Mouse (Mus musculus): ENCODE data around the gene Crtc2.
"Not testable (repeated sequence)": the region's sequence is repeated elsewhere in the genome, so short reads cannot be mapped to it uniquely, and the experiment has no call there.

Gene Crtc2

DNA sequence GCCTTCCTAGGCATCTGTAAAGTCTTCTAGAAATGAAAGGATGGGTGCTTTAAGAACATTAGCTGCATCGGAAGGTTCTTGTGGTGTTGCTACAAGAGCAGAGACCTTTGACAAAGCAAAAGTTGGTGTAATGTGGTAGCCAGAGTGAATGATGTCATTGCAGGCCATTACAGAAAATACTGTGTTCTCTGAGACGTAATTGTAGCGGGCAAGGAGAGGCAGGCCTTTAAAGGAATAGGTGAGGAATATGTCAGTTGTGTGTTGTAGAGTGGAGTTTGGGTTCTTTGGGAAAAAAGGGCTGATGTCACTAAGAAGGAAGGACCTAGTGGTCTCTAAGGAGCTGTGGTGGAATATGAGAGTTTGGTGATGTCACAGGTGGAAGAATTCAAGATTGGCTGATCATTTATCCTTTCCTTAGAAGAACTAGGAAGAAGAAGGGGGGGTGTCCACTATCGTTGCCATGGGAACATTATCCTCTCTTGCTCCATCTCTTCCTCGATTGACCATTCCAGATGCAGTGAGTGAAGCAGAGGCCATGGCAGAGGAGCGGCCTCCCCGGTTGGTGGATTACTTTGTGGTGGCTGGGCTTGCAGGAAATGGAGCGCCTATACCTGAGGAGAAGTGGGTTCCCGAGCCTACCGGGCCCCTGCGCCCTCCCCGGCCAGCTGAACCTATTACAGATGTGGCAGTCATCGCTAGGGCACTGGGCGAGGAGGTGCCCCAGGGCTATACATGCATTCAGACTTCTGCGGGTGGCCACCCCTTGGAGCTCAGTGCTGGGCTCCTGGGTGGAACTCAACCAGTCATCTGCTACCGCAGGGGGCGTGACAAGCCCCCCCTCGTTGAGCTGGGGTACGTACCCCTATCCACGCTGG is 13.2 kb downstream of the Crtc2 start:
- DNase-seq (ENCODE audit: low spot score): no peak

- DNase-seq (ENCODE audit: low spot score): no peak
These were observed 14.2 kb downstream of the Crtc2 start for GRCm38 (mm10) chr3:90268190-90268589.

DNA sequence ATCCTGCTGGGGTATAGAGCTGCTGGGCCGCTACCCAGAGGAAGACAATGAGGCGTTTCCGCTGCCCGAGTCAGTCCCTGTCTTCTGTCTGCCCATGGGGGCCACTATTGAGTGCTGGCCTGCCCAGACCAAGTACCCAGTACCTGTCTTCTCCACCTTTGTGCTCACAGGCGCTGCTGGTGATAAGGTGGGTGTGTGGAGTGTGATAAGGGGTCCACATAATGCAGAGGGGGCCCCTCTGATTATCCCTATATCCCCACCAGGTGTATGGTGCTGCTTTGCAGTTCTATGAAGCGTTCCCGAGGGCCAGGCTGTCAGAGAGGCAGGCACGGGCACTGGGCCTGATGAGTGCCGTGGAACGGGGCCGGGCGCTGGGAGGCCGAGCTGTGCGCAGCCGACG is 15.0 kb downstream of the Crtc2 start:
- DNase-seq (ENCODE audit: low spot score): no peak

- DNase-seq (ENCODE audit: low spot score): no peak
These were observed 16.8 kb downstream of the Crtc2 start for GRCm38 (mm10) chr3:90270784-90271183.

- no peak for DNase-seq (ENCODE audit: low spot score)
These were observed 18.2 kb downstream of the Crtc2 start for GRCm38 (mm10) chr3:90272170-90272569.

DNA sequence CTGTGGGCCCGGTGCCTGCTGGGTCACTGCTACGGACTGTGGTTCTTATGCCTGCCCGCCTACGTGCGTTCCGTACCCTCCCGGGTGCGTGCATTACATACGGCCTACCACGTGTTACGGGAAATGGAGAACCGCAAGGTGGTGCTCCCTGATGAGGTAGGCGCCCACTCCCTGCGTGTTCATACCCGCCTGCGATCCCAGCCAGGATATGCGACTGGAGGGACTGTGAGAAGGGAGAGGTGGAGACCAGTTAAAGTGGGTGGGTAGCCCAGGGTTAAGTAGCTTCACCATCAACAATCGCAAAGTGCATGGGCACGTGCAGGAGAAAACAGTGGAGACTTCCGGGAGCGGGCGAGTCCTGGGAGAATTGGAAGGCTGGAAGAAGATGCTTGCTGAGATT is 19.9 kb downstream of the Crtc2 start:
- DNase-seq (ENCODE audit: low spot score): no peak

DNA sequence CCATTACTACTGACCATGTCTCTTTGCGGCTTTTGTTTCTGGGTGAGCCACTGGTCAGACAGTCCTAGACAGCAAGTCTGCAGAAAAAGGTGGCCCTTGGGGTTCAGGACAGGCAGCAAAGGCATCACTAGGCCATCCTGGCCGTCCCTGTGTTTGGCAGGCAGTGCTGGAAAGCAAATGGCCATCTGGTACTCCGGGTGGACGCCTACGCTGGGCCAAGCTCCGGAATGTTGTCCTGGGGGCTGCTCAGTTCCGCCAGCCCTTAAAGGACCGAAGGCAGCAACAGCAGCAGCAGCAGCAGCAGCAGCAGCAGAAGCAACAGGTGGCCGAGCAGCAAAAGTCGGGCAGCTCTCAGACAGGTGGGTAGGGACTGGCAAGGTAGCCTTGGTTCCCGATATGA is 21.3 kb downstream of the Crtc2 start:
- DNase-seq (ENCODE audit: low spot score): no peak

DNA sequence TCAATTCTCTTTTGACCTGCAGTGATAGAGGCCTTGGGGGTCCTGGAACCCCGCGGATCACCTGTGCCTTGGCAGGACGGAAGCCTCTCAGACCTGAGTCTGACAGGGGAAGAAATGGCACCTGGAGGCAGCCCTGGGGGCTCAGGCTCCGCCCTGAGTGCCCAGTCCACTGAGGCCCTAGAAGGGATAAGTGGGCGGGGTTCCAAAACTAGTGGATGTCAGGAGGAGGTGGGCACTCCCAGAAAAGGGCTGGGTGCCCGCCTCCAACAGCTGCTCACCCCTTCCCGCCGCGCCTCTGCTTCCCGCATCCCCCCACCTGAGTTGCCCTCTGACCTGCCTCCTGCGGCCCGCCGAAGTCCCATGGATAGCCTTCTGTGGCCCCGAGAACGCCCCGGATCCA is 22.9 kb downstream of the Crtc2 start:
- no peak for DNase-seq (ENCODE audit: low spot score)

DNA sequence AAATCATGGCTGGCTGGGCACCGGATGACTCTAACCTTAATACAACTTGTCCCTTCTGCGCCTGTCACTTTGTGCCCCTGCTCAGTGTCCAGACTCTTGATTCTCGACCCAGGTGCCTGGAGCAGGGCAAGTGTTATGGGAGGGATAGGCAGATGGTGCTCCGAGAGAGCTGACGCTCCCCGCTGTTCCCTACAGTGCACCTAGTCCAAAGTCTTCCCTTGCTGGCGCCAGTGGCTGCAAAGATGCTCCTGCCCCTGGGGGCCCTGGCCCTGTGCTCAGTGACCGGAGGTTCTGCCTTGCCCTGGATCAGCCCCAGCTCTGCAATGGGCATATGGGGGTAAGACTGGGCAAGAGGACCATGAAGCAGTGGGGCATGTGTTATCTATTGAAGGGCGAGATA is 23.8 kb downstream of the Crtc2 start:
- no peak for DNase-seq (ENCODE audit: low spot score)

DNA sequence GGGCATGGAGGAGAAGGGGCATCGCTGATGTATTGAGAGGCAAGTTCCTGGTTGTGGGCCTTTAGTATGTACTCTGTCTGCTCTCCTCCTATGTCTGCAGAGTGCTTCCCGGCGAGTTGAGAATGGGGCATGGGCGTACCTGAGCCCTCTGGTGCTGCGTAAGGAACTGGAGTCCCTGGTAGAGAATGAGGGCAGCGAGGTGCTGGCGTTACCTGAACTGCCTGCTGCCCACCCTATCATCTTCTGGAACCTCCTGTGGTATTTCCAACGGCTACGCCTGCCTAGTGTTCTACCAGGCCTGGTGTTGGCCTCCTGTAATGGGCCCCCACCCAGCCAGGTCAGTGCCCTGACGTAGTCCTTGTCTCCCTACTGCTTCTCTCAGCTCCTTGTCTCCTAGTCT is 24.2 kb downstream of the Crtc2 start:
- DNase-seq (ENCODE audit: low spot score): no peak

DNA sequence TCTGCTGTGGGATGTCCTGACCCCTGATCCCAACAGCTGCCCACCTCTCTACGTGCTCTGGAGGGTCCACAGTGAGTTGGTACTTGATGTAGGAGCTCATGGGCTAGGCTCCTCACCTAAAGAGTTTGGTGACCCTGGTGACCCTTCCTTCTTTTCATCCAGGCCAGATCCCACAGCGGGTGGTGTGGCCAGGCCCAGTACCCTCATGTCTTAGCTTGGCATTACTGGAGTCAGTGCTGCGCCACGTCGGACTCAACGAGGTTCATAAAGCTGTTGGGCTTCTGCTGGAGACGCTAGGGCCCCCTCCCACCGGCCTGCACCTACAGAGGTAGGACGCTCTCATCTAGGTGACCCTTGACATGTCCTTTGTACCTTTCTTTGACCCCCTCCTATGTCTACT is 25.3 kb downstream of the Crtc2 start:
- no peak for DNase-seq (ENCODE audit: low spot score)

DNA sequence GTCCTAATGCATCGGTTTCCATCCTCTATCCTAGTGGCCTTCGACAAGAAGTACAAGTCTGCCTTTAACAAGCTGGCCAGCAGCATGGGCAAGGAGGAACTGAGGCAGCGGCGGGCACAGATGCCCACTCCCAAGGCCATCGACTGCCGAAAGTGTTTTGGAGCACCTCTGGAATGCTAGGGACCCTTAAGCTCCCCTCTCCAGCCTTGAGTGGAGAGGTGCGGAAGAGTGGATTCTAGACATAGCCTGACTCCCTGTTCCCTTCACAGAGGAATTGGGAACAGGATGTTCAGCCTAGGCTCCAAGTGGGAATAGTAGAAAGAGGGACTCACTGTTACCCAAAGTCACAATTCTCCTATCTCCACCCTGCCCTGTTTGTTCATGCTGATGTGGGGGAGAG is 25.8 kb downstream of the Crtc2 start:
- DNase-seq (ENCODE audit: low spot score): no peak

- DNase-seq (ENCODE audit: low spot score): no peak
These were observed 26.7 kb downstream of the Crtc2 start for GRCm38 (mm10) chr3:90280708-90281107.

DNA sequence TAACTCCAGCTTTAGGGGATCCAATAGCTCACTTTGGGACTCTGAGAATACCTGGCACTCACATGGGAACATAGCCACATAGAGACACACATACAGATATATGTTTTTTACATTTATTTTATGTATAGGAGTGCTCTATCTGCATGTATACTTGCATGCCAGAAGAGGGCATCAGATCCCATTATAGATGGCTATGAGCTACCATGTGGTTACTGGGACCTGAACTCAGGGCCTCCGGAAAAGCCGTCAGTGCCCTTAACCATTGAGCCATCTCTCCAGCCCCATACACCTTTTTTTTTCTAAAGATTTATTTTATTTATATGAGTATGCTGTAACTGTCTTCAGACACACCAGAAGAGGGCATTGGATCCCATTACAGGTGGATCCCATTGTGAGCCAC is 30.2 kb downstream of the Crtc2 start:
- DNase-seq (ENCODE audit: low spot score): no peak

- not testable (repeated sequence) for DNase-seq (ENCODE audit: low spot score)
These were observed 35.4 kb downstream of the Crtc2 start for GRCm38 (mm10) chr3:90289403-90289802.

DNA sequence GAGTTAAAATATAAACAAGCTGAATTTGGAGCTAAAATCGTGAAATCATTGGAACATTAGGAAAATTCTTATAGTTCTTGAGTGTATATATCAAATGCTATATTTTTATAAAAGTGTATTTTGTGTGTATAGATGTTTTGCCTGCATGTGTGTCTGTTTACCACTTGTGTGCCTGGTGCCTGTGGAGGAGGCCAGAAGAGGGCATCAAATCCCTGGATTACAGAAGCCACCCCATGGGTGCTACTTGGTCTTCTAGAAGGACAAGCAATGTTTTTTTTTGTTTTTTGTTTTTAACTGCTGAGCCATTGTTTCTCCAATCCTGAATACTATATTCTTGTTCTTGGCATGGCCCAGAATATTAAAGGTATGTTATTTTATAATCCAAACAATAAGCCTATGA is 36.6 kb downstream of the Crtc2 start:
- DNase-seq (ENCODE audit: low spot score): no peak

DNA sequence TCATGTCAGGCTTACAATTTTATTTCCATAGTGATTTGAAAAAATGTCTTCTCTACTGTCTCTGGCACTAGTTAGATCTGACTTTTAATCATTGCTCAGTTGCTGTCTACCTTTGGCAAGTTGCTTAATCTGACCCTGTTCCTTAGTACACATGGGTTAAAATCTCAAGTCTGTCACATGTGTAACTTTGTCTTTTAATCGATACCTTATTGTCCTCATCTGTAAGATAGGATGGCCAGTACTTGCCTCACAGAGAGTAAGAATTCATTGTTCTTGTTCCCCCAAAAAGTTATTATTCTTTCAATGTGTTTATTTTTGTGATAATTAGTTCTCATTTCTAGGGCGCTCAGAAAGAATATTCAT is 38.0 kb downstream of the Crtc2 start:
- peak; percentile 20 for DNase-seq (ENCODE audit: low spot score)

DNA sequence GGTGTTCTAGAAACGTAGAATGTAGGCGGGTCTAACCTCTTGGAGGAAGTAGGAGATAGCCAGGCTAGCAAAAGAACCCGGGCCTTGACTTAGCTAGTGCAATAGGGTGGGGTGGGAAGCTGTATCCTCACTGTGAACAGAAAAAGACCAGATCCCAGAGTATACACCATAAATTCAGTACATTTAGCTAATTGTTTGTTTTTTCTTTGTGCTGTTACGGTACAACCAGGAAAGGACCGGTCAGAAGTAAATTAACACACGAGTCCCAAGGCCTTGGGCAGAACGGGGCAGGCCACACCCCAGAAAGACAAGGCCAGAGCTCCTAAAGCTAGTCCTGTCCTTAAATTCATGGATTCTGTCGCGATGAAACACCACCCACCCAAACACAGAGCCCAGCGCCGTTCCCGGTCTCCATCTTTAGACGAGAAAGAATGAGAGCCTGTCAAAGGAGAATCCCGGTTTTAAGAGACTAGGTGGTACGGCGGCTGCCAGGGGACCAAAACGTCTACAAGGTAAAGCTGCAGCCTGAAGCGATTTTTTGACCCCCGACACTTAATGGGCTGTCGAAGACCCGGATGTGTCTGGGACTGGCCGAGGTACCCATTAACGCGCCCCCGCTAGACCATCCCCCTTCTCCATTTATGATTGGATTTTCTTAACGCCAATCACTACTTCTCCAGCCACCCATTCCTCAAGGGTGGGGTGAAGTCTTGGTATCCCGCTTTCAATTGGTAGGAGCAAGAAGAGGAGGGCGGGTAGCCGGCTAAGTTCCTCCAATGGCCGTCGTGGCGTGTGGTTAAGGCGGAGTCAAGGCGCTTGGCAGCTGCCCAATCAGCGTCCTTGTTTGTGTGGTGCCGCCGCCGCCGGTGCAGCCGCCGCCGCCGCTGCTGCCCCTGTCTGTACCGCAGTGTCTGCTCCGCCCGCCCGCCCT is 38.6 kb downstream of the Crtc2 start, which contains the start of gene Gatad2b:
Gatad2b (plus strand) TSS at position 834 of the 931 bp plus-strand sequence.
- peak; percentile 100 for DNase-seq (ENCODE audit: low spot score)

DNA sequence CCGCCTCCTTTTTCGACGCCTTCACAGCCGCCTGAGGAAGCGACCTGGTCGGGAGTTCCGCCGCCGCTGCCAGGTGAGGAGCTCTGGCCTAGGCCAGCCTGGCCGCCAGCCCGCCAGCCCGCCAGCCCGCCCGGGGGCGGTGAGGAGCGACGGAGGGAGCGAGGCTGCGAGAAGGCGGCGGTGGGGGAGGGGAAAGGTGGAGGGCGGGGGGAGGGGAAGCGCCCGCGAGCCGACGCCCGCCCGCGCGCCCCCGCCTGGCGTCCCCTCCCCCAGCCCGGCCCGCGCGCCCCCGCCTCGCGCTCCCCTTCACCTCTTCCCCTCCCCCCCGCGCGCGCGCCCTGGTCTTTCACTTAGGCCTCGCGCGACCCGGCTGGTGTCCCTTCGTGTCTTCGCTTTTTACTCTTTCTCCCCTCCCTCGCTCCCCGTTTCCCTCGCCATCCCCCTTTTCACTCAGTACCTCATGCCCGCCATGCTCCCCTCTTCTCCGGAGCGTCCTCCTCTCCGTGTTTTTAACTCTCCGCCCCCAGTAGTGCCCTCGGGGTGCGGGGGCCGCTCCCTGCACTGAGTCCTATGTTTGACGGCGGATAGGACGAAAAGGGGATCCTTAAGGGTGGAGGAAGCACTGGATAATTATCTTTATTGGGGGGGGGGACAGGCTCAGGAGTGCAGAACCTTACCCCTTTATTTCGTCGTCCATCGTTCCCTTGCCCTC is 39.5 kb downstream of the Crtc2 start:
- DNase-seq (ENCODE audit: low spot score): peak; percentile 78

- DNase-seq (ENCODE audit: low spot score): peak; percentile 39
These were observed 40.1 kb downstream of the Crtc2 start for GRCm38 (mm10) chr3:90294064-90294440.

DNA sequence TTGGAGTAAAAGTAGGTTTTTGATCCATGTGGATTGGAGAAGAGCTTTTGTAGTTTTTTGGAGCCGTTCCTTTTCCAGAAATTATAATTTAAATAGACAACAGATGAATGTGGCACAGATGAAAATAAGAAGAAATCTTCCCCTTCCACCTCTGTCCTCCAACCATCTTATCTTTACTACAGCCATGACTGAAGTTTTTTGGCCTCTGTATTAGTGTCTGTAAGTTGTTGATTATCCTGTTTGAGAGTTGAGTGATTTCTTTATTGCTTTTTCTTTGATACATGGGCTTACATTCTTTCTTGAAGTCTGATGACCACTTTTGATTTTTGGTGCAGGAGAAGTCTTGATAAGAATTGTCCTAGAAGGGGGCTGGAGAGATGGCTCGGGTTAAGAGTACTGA is 40.7 kb downstream of the Crtc2 start:
- DNase-seq (ENCODE audit: low spot score): no peak

GRCm38 (mm10) chr3:90305801-90306200 is 51.8 kb downstream of the Crtc2 start:
- DNase-seq (ENCODE audit: low spot score): no peak

Data from MN1 (cell line).